Mouse (Mus musculus): Measurements from ENCODE around the gene Il18rap. TPM values are rescaled to one million over a fixed set of nuclear protein-coding genes. Genes with fewer than 3 reads are reported as not detected.

Il18rap gene
- polyA plus RNA-seq, 1 experiment from 2014 or later = 0.15 TPM

DNA sequence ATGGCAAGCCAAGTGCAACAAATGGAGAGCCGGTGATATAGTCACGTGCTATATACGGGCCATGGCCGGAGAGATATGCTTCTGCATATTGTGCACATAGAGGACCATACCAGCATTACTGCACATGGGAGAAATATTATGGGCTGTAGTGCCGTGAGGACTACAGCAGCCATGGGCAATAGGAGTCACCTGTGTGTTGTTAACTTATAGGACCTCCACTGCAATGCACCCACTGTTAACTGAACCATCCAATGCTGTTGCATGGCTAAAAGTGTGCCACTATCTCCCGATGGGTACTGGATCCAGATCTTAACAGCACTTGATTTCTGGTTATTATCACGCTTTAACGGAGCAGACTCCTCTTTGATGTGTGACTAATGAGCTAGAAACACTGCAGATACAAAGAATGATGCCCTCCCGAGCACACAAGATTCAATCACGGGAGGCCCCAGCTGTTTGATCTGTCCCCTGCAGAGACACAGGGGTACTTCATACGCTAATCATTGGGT is 32.0 kb downstream of the Il18rap start:
- ATAC-seq (ENCODE audit: low FRiP score, low TSS enrichment) = no peak
- H3K36me3 ChIP-seq (ENCODE audit: control insufficient read depth, insufficient read depth, low read length) = no peaks in the 10 kb centered on the region
- 75% methylated on average over 11 of the region's 11 CpGs for WGBS
- no peaks in the 10 kb centered on the region for H3K9me3 ChIP-seq (ENCODE audit: control insufficient read depth, low read length)
- no peaks in the 10 kb centered on the region for H3K27me3 ChIP-seq (ENCODE audit: control insufficient read depth, insufficient read depth, low read length)
- no peak overlapping the region for H3K4me2 ChIP-seq (replicated peaks; ENCODE audit: low read depth)
- DNase-seq (ENCODE audit: low spot score) = no peak
- no peak overlapping the region for H3K9ac ChIP-seq (ENCODE audit: low read length)
- H3K4me1 ChIP-seq (replicated peaks; ENCODE audit: control insufficient read depth, insufficient read depth) = no peaks in the 10 kb centered on the region
- H3K4me3 ChIP-seq (ENCODE audit: low read depth, low read length) = no peak overlapping the region
- H3K27ac ChIP-seq (replicated peaks) = no peak overlapping the region
- TF ChIP-seq EP300 (optimal IDR thresholded peaks at IDR 0.05) (no peak), CTCF (IDR thresholded peaks at IDR 0.05; ENCODE audit: low read depth) (no peak)

DNA sequence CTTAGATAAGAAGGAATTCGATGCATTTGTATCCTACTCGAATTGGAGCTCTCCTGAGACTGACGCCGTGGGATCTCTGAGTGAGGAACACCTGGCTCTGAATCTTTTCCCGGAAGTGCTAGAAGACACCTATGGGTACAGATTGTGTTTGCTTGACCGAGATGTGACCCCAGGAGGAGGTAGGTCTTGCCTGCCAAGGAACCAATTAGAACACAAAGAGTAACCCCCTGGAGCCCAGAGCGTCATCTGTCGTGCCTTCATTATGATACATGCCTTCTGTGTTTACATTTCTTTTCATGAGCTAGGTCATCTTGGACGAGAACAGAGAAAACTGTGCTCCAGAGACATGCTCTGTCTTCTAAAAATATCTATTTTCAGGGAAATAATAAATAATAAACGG is 32.6 kb downstream of the Il18rap start:
- ATAC-seq (ENCODE audit: low FRiP score, low TSS enrichment) = peak; percentile 86
- TF ChIP-seq EP300 (optimal IDR thresholded peaks at IDR 0.05) (no peak), CTCF (IDR thresholded peaks at IDR 0.05; ENCODE audit: low read depth) (no peak)
- no peak overlapping the region for H3K4me3 ChIP-seq (ENCODE audit: low read depth, low read length)
- peak; percentile 52 for DNase-seq (ENCODE audit: low spot score)
- no peaks in the 10 kb centered on the region for H3K36me3 ChIP-seq (ENCODE audit: control insufficient read depth, insufficient read depth, low read length)
- WGBS = 31% methylated on average over 10 of the region's 10 CpGs
- H3K9me3 ChIP-seq (ENCODE audit: control insufficient read depth, low read length) = no peaks in the 10 kb centered on the region
- H3K27me3 ChIP-seq (ENCODE audit: control insufficient read depth, insufficient read depth, low read length) = no peaks in the 10 kb centered on the region
- H3K4me2 ChIP-seq (replicated peaks; ENCODE audit: low read depth) = no peak overlapping the region
- H3K9ac ChIP-seq (ENCODE audit: low read length) = no peak overlapping the region
- no peaks in the 10 kb centered on the region for H3K4me1 ChIP-seq (replicated peaks; ENCODE audit: control insufficient read depth, insufficient read depth)
- H3K27ac ChIP-seq (replicated peaks) = no peak overlapping the region

DNA sequence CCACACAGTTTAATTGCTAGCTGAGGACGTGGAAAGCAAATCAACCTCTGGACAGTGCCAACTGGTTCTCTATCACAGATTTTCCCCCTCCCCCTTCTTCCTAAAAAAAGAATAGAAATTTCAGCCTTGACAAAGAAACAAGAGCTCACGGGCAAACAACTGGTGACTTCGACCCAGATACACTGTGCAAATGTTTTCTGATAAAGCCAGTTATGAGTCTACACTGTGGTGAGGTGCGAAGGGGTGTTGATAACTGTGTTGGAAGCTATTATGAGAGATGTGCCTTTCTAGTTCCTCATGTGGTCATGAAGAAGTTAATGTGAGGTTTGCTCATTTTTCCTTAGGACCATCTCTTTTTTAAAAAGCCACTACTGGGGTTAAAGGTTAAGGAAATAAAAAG is 54.2 kb downstream of the Il18rap start:
- no peak overlapping the region for H3K4me3 ChIP-seq (ENCODE audit: low read depth, low read length)
- H3K27me3 ChIP-seq (ENCODE audit: control insufficient read depth, insufficient read depth, low read length) = no peaks in the 10 kb centered on the region
- no peaks in the 10 kb centered on the region for H3K4me1 ChIP-seq (replicated peaks; ENCODE audit: control insufficient read depth, insufficient read depth)
- DNase-seq (ENCODE audit: low spot score) = no peak
- H3K27ac ChIP-seq (replicated peaks) = no peak overlapping the region
- peak; percentile 85 for ATAC-seq (ENCODE audit: low FRiP score, low TSS enrichment)
- 51% methylated on average over 4 of the region's 4 CpGs for WGBS
- no peak for TF ChIP-seq EP300 (optimal IDR thresholded peaks at IDR 0.05)
- TF ChIP-seq CTCF (IDR thresholded peaks at IDR 0.05; ENCODE audit: low read depth) = no peak
- no peaks in the 10 kb centered on the region for H3K9me3 ChIP-seq (ENCODE audit: control insufficient read depth, low read length)
- H3K36me3 ChIP-seq (ENCODE audit: control insufficient read depth, insufficient read depth, low read length) = no peaks in the 10 kb centered on the region
- no peak overlapping the region for H3K4me2 ChIP-seq (replicated peaks; ENCODE audit: low read depth)
- no peak overlapping the region for H3K9ac ChIP-seq (ENCODE audit: low read length)

DNA sequence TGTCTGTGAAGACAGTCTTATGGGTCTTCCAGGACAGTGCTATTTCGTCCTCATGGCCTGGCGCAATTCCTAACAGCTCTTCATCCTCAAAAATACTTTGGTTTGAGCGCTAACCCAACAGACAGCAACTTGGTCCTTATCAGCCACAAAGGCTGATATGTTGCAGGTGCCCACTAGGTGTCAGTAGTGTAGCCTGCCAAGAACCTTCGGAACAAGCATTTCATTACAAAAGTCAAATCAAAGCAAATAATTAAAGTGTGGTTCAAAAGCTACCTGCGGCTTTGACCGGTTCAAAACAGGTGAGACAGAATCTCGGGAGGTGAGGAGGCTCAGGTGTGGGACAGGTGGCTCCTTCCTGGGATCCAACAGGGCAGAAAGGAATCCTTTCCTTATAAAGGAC is 64.6 kb downstream of the Il18rap start, which contains the start of gene Slc9a4:
TSS of gene Slc9a4 (plus strand) at position 298 of the 400 bp plus-strand sequence.
- H3K27ac ChIP-seq (replicated peaks) = peak within 1 kb of the TSS; percentile 9; the same call in 1 of the 2 replicates
- H3K27me3 ChIP-seq (ENCODE audit: control insufficient read depth, insufficient read depth, low read length) = no peaks in the 10 kb centered on the region
- TF ChIP-seq EP300 (optimal IDR thresholded peaks at IDR 0.05) (no peak), CTCF (IDR thresholded peaks at IDR 0.05; ENCODE audit: low read depth) (peak; percentile 93)
- H3K36me3 ChIP-seq (ENCODE audit: control insufficient read depth, insufficient read depth, low read length) = no peaks in the 10 kb centered on the region
- ATAC-seq (ENCODE audit: low FRiP score, low TSS enrichment) (peak; percentile 62), DNase-seq (ENCODE audit: low spot score) (peak; percentile 70)
- H3K4me2 ChIP-seq (replicated peaks; ENCODE audit: low read depth) = peak within 1 kb of the TSS; percentile 41
- no peak within 1 kb of the TSS for H3K9ac ChIP-seq (ENCODE audit: low read length)
- H3K9me3 ChIP-seq (ENCODE audit: control insufficient read depth, low read length) = no peaks in the 10 kb centered on the region
- H3K4me3 ChIP-seq (ENCODE audit: low read depth, low read length) = peak within 1 kb of the TSS; percentile 21
- 10% methylated on average over 7 of the region's 7 CpGs for WGBS
- no peaks in the 10 kb centered on the region for H3K4me1 ChIP-seq (replicated peaks; ENCODE audit: control insufficient read depth, insufficient read depth)

DNA sequence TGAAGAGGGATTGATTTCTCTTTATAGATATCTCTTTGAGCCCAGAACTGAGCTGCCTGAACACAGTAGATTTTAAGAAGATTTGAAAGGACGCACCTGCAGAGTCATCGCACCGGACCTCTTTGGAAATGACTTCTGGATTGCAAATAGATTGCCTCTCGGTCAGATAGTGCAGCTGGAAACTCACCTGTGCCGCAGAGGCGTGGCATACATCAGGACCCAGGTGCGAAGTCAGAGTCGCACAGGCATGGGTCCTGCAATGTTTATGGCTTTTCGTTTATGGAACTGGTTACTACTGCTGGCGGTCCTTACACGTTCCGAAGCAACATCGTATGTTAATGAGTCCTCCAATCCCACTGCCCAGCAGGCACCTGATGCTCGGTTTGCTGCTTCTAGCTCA is 65.1 kb downstream of the Il18rap start:
- Histone ChIP-seq H3K9ac (ENCODE audit: low read length) (no peak overlapping the region), H3K36me3 (ENCODE audit: control insufficient read depth, insufficient read depth, low read length) (no peaks in the 10 kb centered on the region), H3K4me2 (replicated peaks; ENCODE audit: low read depth) (peak overlapping the region; percentile 41), H3K4me1 (replicated peaks; ENCODE audit: control insufficient read depth, insufficient read depth) (no peaks in the 10 kb centered on the region), H3K9me3 (ENCODE audit: control insufficient read depth, low read length) (no peaks in the 10 kb centered on the region), H3K27ac (replicated peaks) (peak overlapping the region; percentile 9; the same call in 1 of the 2 replicates), H3K27me3 (ENCODE audit: control insufficient read depth, insufficient read depth, low read length) (no peaks in the 10 kb centered on the region), H3K4me3 (ENCODE audit: low read depth, low read length) (peak overlapping the region; percentile 21)
- ATAC-seq (ENCODE audit: low FRiP score, low TSS enrichment) = peak; percentile 80
- DNase-seq (ENCODE audit: low spot score) = peak; percentile 61
- 53% methylated on average over 14 of the region's 14 CpGs for WGBS
- TF ChIP-seq CTCF (IDR thresholded peaks at IDR 0.05; ENCODE audit: low read depth) = no peak
- TF ChIP-seq EP300 (optimal IDR thresholded peaks at IDR 0.05) = no peak

DNA sequence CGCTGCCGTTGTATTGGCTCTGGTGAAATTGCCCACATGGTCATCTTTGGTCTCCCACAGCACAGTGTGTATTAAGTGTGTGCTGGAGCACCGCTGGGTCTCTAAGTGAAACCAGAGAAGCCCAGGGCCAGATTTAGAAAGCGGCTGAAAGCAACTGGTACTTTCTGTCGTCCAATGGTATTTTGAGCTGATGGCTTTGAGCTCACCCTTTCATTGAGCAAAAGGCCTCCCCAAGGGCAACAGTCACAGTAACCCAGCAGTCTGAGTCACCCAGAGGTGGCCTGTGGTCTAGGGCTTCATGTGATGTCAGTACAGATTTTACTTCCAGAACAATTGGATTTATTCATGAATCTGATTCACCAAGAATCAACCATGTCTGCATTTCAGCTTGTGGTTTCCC is 71.6 kb downstream of the Il18rap start:
- Histone ChIP-seq H3K9me3 (ENCODE audit: control insufficient read depth, low read length) (no peaks in the 10 kb centered on the region), H3K4me2 (replicated peaks; ENCODE audit: low read depth) (no peak overlapping the region), H3K27me3 (ENCODE audit: control insufficient read depth, insufficient read depth, low read length) (no peaks in the 10 kb centered on the region), H3K9ac (ENCODE audit: low read length) (no peak overlapping the region), H3K4me3 (ENCODE audit: low read depth, low read length) (no peak overlapping the region), H3K4me1 (replicated peaks; ENCODE audit: control insufficient read depth, insufficient read depth) (no peaks in the 10 kb centered on the region), H3K27ac (replicated peaks) (no peak overlapping the region), H3K36me3 (ENCODE audit: control insufficient read depth, insufficient read depth, low read length) (no peaks in the 10 kb centered on the region)
- no peak for TF ChIP-seq EP300 (optimal IDR thresholded peaks at IDR 0.05)
- TF ChIP-seq CTCF (IDR thresholded peaks at IDR 0.05; ENCODE audit: low read depth) = no peak
- ATAC-seq (ENCODE audit: low FRiP score, low TSS enrichment) (no peak), DNase-seq (ENCODE audit: low spot score) (no peak)
- whole genome bisulfite sequencing = 87% methylated on average over 5 of the region's 5 CpGs

All from stomach, postnatal 0 days (tissue).